Mouse (Mus musculus) spleen, embryonic (tissue): Measurements from ENCODE around the gene Adamts18.
"Not testable (repeated sequence)": the region's sequence is repeated elsewhere in the genome, so short reads cannot be mapped to it uniquely, and the experiment has no call there.

Source experiments
- CTCF ChIA-PET: fragments of 350-600 bp; sonication (Branson Sonifier 250); formaldehyde crosslinking; loops from one replicate; lab custom pipeline; 2022; lab: Charles Lee

Gene Adamts18

DNA sequence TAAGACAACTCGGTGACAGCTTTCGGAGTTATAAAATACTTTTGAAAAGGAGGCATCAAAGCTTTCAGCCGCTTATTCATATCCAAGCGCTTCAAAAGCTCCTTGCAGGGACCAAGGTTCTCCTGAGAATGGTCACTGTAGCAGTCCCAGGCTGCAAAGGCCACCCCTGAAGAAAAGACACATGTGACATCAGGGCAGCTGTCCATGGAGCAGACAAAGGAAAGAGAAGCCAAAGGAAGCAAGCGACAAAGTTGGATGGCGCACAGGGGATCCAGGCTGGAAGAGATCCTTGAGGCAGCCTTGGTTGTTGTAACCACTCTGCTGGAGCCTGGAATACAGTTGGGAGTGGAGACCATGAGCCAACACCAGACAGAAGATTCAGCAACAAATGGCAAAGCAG is 10.3 kb downstream of the Adamts18 start:
- CTCF ChIA-PET: no interaction called here

DNA sequence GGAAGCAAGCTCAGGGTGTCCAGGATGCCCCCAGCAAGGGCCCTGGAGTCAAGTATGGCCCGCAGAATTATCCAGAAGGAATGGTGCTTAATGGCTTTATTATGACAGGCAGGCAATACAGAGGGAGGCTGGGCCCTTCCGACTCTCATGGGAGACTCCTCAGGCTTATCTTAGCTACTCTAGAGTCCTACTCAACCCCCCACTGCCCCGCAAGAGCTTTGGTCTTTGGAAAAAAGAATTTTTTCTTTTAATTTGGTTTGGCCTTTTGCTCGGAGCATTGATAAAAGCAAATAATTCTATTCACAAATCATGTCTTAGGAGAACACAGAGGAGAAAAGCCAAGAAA is 11.0 kb downstream of the Adamts18 start:
- CTCF ChIA-PET: no interaction called here

DNA sequence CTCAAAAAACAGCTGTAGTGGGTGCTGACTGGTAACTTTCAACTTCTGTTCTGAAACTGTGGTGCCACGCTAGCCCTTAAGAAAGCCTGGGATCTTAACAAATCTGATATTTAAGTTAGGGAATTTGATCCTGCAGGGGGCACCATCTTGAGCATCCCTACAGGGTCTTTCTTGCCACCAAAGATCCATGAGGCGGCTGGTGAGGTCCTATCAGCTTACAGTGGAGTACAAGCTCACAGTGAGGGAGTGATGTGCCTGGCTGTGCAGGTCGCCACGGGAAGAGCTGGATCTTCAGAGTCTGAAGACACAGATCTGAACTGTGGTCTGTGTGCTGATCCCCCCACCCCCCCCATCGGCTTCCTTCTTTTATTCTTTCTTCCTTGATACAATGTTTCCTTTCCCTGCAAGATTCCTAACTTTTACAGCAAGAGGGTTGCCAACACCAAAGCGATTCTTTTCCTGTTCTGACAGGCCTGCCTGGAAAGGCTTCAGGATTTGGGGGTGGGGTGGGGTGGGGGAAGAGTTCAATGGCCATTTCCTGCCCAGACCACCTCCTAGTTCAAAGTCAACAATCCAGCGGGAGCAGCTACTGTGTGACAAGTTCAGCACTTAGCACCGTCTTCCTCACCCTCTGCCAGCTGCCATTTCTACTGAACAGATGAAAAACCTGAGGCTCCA is 11.5 kb downstream of the Adamts18 start:
- CTCF ChIA-PET: no interaction called here

DNA sequence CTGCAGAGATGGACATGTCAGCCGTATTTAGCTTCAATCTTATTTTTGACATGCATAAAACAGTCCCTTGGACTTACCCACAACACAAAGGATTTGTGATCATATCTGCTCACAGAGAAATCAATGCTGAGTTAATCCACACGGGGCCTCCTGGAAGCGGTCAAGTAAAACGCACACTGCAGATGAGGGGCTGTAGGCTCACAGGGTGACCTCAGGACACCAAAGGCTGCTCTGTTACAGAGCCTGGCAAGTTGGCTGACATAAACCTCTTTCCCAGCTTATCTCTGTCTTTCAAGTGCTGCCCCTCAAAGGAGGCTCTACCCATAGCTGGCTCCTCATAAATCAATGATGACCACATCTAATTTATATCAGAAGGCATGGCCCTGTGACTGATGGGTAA is 14.9 kb downstream of the Adamts18 start:
- CTCF ChIA-PET: no interaction called here

DNA sequence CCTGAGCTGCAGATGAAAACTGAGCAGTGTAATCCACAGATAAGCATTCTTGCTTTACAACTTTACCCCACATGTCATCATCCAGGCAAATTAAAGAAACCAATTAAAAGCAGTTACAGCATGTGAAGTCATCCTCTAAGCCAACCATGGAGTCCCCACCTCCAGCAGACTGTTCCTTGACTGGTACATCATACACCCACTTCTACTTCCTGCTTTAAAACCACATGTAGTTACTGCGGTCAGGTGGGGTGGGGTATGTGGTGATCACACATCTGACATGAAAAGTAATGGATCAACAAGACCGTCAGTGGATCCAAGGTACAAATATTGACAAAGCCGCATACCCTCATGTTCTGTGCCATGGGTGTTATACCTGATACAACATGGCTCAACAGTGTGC is 21.3 kb downstream of the Adamts18 start:
- CTCF ChIA-PET: interaction anchor here (0.6 kb wide), 1 partner anchor 33 kb away, joined by 9 read pairs; no protein-coding TSS in a partner anchor

DNA sequence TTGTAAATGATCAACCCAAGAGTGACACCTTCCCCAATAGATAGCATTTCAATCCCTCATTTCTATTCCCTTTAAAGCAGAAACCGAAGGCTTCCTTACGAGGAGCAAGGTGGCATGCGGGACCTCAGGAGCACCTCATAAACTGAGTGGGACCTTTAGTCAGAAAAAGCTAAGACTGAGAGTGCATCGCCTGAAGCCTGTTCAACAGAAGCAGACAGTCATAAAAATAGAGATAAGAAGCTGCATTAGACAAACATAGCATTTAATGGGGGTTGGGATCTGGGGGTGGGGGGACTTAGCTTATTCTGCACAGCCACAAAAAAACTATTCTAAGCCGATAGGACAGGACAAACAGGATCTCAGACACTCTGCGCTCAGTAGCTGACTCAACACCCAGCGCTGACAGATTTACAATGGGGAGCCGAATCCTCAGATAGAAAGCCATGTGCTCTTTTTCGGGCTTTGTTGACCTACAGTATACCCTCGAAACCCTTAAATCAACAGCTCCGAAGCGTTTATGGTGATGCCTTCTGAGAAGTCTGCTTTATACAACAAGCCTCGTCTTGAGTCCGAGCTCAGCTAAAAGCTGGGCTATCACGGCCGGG is 27.5 kb downstream of the Adamts18 start:
- CTCF ChIA-PET: no interaction called here

DNA sequence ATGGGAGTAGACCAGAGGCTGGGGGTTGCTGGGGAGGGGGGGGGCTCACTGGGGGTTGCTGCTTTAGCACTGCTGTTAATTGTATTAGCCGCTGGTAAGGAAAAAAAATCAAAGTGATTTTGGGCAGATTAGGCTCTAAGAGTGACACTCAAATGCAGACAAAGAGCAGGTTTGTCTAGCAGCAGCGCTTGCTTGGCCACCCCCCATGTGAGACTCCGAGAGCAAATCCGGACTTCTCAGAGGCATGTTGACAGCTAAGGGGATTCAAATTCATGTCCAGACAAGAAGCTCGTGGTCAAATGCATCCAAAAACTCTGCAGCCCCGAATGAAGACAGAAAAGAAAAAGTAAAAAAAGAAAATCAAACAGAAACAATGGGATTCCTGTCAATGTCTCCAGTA is 34.6 kb downstream of the Adamts18 start:
- CTCF ChIA-PET: no interaction called here

DNA sequence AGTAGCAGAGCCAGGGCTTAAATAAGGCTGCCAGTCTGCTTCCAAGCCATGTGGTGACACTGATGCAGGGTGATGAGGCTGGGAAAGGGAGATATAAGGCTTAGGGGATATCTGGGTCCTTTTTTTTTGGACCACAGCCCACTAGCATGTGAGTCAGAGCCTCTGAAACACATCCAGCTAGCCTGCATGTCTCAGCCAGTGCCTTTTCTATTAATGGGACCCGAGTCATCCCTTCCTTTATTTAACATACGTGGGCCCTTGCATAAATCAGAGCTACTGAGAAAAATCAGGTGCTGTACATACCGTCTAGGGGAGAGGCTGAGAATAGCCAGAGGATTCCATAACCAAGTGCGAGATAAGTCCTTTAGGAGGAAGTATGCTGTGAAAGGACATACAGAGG is 37.0 kb downstream of the Adamts18 start:
- CTCF ChIA-PET: no interaction called here

DNA sequence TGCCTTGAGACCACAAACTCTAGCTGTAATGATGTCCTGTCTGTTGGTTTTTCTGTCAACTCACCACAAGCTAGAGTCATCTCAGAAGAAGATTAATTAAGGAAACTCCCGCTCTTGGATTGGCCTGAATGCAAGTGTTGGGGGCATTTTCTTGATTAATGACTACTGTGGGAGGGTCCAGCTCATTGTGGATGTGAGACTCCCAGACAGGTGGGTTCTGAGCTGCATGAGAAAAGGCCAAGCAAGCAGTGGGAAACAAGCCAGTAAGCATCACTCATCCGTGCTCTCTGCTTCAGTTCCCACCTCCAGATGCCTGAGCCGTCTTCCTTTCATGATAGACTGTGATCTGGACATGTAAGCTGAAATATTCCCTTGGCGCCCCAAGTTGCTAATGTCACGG is 38.6 kb downstream of the Adamts18 start:
- CTCF ChIA-PET: no interaction called here

DNA sequence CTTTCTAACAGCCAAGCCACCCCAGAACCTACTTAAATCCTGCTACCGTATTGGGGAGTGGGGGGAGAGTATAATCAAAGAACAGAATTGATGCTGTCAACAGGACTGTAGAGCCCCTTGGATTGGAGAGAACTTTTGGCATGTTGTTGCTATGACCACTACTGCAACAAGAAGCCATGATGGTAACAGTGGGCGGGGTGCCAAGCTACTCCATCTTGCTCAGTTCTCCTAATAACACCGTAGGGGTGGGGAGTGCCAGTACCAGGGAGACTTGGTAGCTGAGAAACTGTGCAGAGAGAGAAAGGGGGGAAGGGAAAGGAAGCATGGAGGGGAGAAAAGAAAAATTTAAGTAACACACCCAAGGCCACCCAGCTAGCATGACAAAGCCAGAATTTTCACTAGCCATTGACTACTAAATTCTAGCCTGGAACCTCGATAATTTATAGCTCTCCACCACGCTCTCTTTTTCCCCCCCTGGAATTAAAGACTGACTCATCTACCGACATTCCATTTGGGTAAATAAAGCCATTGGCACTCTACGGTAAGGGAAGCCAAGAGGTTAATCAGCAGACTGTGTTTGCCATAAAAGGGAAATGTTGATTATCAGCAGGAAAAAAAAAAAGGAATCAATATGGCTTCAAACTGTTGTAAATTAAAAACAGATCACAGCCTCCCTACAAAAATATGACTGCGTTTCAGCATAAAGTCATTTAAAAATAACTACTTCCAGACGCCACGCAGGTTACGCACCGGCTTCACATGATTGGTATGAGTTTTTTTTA is 44.5 kb downstream of the Adamts18 start:
- CTCF ChIA-PET: no interaction called here

DNA sequence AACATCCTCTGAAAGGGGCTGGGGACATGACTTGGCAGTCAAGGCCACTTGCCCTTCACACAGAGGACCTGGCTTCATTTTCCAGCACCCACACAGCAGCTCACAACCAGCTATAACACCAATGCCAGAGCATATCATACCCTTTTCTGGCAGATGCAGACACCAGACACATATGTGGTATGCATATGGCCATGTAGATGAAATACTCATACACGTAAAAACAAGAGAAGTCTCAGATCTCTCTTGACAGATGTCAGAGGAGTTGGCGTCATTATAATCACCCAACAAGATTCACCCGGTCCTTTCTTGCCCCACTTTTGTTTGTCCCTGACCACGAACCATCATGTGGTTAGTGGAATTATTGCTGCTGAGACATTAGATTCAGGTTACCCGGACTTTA is 47.0 kb downstream of the Adamts18 start:
- CTCF ChIA-PET: no interaction called here

DNA sequence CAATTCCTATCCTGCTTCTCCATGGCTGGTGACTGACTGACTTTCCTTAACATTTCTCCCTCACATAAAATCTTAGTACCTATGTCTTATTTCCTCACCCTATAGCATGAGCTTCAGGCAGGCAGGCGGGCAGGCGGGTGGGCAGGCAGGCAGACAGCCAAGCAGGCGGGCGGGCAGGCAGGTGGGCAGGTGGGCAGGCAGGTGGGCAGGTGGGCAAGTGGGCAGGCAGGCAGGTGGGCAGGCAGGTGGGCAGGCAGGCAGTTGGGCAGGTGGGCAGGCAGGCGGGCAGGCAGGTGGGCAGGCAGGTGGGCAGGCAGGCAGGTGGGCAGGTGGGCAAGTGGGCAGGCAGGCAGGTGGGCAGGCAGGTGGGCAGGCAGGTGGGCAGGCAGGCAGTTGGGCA is 48.0 kb downstream of the Adamts18 start:
- CTCF ChIA-PET: not testable (repeated sequence)

DNA sequence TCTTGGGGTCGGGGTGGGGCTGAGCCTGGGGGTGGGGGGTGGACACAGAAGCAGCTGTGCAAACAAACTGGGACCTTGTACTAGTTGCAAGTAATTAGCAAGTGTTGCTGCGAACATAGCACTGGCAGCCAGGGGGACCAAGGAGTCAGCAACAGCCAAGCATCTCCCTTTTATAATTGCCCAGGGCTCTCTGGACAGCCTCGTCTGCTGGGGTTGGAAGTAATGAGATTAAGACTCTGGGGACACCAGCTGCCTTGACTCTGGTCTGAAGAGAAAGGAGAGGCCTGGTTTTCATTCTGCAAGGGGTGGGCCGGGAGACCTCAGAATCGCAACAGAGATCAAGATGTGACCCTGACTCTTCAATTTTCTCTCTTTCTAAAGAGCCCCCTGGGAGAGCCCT is 49.0 kb downstream of the Adamts18 start:
- CTCF ChIA-PET: no interaction called here

DNA sequence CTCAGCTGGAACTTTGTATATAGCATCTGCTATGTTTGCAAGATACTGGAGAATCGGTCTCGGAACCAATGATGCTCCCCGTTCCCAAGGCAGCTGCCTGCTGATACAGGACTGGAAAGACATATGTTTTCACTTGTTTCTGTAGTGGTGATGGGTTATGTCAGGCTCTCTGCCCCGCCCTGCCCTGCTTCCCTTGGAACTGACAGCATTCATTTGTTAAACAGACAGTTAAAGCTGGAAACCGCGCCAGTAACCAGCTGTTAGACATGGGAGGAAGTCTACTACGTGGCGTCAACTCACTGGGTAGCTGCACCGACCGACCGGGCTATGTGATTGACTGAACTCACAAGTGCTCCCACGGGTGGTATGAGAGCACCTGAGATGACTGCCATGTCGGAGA is 56.7 kb downstream of the Adamts18 start:
- CTCF ChIA-PET: no interaction called here

DNA sequence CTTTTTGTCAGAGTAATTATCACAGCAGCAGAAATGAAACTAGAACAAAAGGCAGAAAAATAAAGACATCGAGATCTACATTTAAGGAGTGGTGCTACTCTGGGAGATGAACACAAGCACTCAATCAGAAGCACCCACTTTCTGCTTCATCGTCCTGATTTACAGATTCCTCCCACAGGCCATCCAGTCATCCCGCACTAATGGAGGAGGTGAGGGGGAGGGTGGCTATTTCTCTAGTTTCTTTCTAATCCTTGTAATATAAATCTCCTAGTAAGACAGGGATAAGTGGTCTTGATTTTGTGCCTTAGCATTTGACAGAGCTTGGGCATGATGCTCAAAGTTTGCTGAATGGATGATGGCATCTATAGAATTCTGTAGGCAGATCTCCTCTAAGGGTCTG is 57.5 kb downstream of the Adamts18 start:
- CTCF ChIA-PET: interaction anchor here (0.6 kb wide), 1 partner anchor 287 kb away, joined by 5 read pairs; no protein-coding TSS in a partner anchor

DNA sequence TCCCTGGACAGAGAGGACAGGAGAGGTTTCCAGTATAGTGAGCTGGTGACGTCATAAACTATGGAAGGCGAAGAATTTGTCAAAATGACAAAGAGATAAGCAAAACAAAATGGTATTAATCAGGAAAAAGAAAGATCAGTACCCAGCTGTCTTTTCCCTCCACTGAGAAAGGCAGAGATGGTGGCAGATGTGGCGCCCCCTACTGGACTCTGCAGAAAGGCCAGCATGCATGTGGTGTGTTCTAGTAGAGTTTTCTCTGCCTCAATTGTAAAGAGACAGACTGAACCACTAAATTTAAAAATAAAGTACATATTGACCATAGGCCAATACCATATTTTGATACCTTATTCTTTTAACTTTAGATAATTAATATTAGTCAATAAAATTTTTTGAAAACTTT is 64.8 kb downstream of the Adamts18 start:
- CTCF ChIA-PET: no interaction called here

DNA sequence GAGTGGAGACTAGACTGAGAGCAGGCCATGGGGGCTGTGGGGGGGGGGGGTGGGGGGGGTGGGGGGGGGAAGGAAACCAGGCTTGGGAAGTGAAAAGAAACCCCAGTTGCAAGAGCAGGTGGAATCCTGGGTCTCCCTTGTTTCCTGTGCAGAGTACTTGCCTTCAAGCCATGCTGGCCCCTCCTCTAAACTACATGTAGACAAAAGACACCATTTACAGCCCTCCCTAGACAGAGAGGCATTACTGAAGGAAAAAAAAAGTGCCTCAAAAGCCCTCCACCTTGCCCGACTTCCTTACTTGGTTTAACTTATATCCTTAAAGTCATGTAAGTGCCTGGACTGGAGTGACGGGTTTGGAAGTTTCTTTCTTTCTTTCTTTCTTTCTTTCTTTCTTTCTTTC is 67.0 kb downstream of the Adamts18 start:
- CTCF ChIA-PET: no interaction called here

DNA sequence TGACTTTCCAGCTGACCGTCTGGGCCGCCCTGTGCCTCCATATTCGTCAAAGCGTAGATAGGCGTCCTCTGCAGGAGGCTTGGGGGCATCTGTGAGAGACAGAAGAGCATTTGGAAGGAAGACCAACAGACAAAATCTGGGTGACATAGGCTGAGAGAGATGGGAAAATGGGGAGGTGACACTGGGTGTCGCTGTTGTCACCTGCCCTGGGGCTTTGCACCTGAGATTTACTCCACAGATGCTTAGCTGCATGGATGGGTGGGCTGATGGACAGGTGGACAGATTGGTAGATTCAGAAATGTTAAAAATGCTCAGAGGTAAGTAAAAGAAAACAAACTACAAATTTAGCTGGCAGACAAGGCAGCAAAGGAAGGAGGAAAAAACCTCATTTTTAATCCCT is 73.2 kb downstream of the Adamts18 start:
- CTCF ChIA-PET: no interaction called here

DNA sequence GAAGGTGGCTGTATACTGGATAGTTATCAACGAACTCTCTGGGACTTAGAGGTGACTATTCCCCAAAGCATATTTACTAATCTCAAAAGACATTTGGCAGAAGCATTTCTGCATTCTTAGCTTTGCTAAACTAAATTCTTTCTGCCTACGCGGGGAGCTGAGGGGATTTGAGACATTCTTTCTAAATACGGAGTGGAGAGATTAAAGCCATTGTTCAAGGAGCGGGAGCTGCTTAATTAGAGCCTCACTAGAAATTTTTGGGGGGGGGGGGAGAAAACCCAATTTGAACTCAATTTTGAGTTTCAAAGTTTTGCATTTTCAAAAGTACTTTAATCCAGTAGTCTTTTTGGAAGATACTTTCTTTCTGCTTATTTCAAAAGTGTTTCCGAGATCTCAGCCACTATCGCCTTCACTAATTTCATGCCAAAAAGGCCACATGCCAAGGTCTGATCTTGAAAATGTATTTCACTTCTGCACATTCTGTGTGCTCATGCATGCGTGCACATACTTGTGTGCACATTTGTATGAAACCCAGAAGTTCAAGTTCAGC is 79.6 kb downstream of the Adamts18 start:
- CTCF ChIA-PET: no interaction called here

DNA sequence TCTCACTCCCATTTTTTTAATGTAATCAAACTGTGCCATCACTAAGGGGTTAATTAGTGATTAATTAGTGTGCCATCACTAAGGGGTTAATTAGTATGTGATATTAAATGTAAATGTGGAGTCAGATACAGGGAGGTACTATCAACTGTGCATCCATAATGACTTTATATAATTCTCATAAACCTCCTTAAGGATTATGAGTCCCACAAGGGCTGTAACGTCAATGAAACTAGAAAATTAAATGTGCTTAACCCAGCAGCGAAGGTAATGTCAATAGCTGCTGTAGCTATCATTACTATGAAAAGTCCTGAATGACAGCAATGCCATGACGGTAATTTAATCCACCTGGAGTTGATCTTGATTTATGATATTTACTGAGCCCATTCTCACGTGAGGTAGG is 83.4 kb downstream of the Adamts18 start:
- CTCF ChIA-PET: no interaction called here

DNA sequence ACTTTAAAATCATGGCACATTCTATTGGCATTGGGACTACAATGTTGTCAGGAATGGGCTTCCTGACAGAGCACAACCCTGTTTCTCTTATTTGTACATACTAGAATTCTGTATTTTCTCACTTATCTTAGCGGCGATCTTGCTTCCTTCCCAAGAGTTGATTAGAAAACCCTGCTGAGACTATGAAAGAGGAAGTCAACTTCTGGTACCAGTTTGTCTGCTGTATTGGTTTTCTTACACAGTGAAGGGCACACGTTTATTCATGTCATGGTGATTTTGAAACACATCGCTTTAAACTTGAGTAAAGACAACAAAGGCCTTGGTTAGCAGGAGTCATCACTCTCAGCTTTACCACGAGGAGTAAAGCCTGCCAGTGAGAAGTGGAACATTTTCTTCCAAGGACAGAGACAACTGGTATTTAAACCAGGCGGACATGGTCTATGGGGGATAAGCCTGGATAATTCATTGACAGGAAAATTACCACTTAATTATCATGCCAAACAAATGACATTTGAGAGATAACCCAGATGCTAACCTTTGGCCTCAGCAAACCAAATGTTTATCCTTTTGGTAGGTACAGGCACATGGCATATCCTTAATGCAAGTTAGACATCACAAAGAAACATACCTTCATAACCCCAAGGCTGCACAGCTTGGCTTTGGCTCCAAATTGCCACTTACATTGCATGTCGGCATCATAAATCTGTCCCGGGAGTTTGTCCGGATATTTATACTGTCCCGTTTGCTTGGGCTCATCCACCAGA is 84.8 kb downstream of the Adamts18 start:
- CTCF ChIA-PET: no interaction called here

DNA sequence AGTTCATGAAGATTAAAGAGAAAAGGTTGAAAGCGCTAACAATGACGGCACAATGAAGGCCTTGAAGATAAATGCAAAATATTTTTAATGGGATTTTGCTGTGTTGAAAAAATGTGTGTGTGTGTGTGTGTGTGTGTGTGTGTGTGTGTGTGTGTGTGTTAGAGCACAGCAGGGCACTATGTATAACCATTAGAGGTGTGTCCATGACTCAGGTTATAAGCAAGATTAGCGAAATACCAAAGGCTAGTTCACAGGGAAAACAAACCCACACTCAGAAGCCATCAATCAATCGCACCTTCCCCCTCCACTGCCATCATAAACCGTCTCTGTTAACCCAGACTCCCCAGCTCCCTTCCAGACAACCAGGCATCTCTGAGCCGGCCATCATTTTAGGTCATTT is 86.4 kb downstream of the Adamts18 start:
- CTCF ChIA-PET: no interaction called here
